Mouse (Mus musculus): ENCODE data around the gene Olfr201. TPM values are rescaled to one million over a fixed set of nuclear protein-coding genes. Genes with fewer than 3 reads are reported as not detected.
"Not testable (repeated sequence)": the region's sequence is repeated elsewhere in the genome, so short reads cannot be mapped to it uniquely, and the experiment has no call there.

The Olfr201 gene
- not detected for total RNA-seq (2021)

- intact Hi-C loops (cut with DNase I); DNase-seq: not testable (repeated sequence)
Observed at GRCm38 (mm10) chr16:59272532-59272931, at the start of gene Olfr201. Gene Olfr201 (minus strand): TSS chr16:59272632.

- intact Hi-C loops (cut with DNase I): no loop called here
- DNase-seq: no peak
Observed at GRCm38 (mm10) chr16:59318148-59318547, 45.7 kb upstream of the Olfr201 start, which contains the start of gene Olfr204. Gene Olfr204 (minus strand): TSS chr16:59318248.

- intact Hi-C loops (cut with DNase I): no loop called here
- DNase-seq: no peak
Observed at GRCm38 (mm10) chr16:59298581-59298980, 26.1 kb upstream of the Olfr201 start, which contains the start of gene Olfr203. Gene Olfr203 (plus strand): TSS chr16:59298881.

GRCm38 (mm10) chr16:59287576-59287975, 15.1 kb upstream of the Olfr201 start:
- intact Hi-C loops (cut with DNase I); DNase-seq: not testable (repeated sequence)

GRCm38 (mm10) chr16:59286693-59287092, 14.3 kb upstream of the Olfr201 start, which contains the start of gene Olfr202:
Gene Olfr202 (minus strand): TSS chr16:59286793.
- DNase-seq: no peak
- intact Hi-C loops (cut with DNase I): no loop called here

- intact Hi-C loops (cut with DNase I): no loop called here
- DNase-seq: no peak
Observed at GRCm38 (mm10) chr16:59283476-59283875, 11.0 kb upstream of the Olfr201 start.

GRCm38 (mm10) chr16:59280542-59280941, 8.1 kb upstream of the Olfr201 start:
- intact Hi-C loops (cut with DNase I): no loop called here
- DNase-seq: no peak

- DNase-seq; intact Hi-C loops (cut with DNase I): not testable (repeated sequence)
Observed at GRCm38 (mm10) chr16:59269097-59269496, 3.3 kb downstream of the Olfr201 start.

GRCm38 (mm10) chr16:59249684-59250083, 22.7 kb downstream of the Olfr201 start:
- no peak for DNase-seq
- intact Hi-C loops (cut with DNase I): loop anchor here (2.0 kb wide), 1 partner anchor 49 kb away; no protein-coding TSS in a partner anchor

GRCm38 (mm10) chr16:59219667-59220066, 52.8 kb downstream of the Olfr201 start, which contains the start of gene Olfr199:
Gene Olfr199 (minus strand): TSS chr16:59219767.
- intact Hi-C loops (cut with DNase I); DNase-seq: not testable (repeated sequence)

- intact Hi-C loops (cut with DNase I); DNase-seq: not testable (repeated sequence)
Observed at GRCm38 (mm10) chr16:59217861-59218260, 54.6 kb downstream of the Olfr201 start.

Other genes starting within 250 kb of the Olfr201 start
- gene Olfr186, start 242.3 kb downstream of the Olfr201 start, total RNA-seq (2021): not detected
- not detected for gene Olfr187, start 232.9 kb downstream of the Olfr201 start, total RNA-seq (2021)
- gene Olfr190, start 194.6 kb downstream of the Olfr201 start, total RNA-seq (2021): not detected
- gene Olfr191, start 182.8 kb downstream of the Olfr201 start, total RNA-seq (2021): not detected
- not detected for gene Olfr193, start 160.8 kb downstream of the Olfr201 start, total RNA-seq (2021)
- not detected for gene Olfr194, start 151.6 kb downstream of the Olfr201 start, total RNA-seq (2021)
- gene Olfr195, start 125.6 kb downstream of the Olfr201 start, total RNA-seq (2021): not detected
- gene Olfr196, start 102.2 kb downstream of the Olfr201 start, total RNA-seq (2021): not detected
- gene Olfr198, start 69.1 kb downstream of the Olfr201 start, total RNA-seq (2021): not detected
- gene Olfr199, start 52.9 kb downstream of the Olfr201 start, total RNA-seq (2021): not detected
- not detected for gene Olfr202, start 14.2 kb upstream of the Olfr201 start, total RNA-seq (2021)
- not detected for gene Olfr203, start 26.2 kb upstream of the Olfr201 start, total RNA-seq (2021)
- gene Olfr204, start 45.6 kb upstream of the Olfr201 start, total RNA-seq (2021): not detected
- not detected for gene Olfr205, start 58.5 kb upstream of the Olfr201 start, total RNA-seq (2021)
- gene Olfr206, start 76.6 kb upstream of the Olfr201 start, total RNA-seq (2021): not detected
- not detected for gene Olfr209, start 91.4 kb upstream of the Olfr201 start, total RNA-seq (2021)
- gene Gabrr3, start 134.7 kb upstream of the Olfr201 start, total RNA-seq (2021): not detected
- 10 to 100 TPM; 15.4 to 16.7 TPM for gene Riox2, start 199.1 kb upstream of the Olfr201 start, total RNA-seq (2021)

Data from heart, postnatal 36 days (tissue).